Mouse (Mus musculus) CH12.LX (cell line): ENCODE measurements around the gene Terb1.

Experiments
- CHD1 ChIP-seq: IDR thresholded peaks from 2 replicates; pipeline ENCODE4 v1.6.1; 2012; ENCODE audit warnings: low read depth, low read length, improper control_type of control experiment, inconsistent platforms
- CTCF ChIP-seq, 2 experiments: IDR thresholded peaks in 1 of 2; conservative IDR thresholded peaks in 1 of 2; 2 replicates each; pipeline ENCODE4 v1.5.1; 2011 to 2012; ENCODE audit warnings: low read depth in 2 of 2, low read length in 2 of 2, improper control_type of control experiment in 1 of 2, inconsistent platforms in 1 of 2, mild to moderate bottlenecking in 1 of 2, moderate library complexity in 1 of 2
- EP300 ChIP-seq: IDR thresholded peaks from 2 replicates; pipeline ENCODE4 v1.6.1; 2011; ENCODE audit warnings: low read length, improper control_type of control experiment
- ETS1 ChIP-seq: conservative IDR thresholded peaks from 2 replicates; pipeline ENCODE4 v1.6.1; 2012; ENCODE audit warnings: low read depth, mild to moderate bottlenecking, inconsistent platforms, low read length, improper control_type of control experiment, moderate library complexity
- HCFC1 ChIP-seq: IDR thresholded peaks from 2 replicates; pipeline ENCODE4 v1.6.1; 2012; ENCODE audit warnings: low read depth, mild to moderate bottlenecking, inconsistent platforms, low read length, improper control_type of control experiment
- MAFK ChIP-seq: IDR thresholded peaks from 2 replicates; pipeline ENCODE4 v1.6.1; 2011; ENCODE audit warnings: low read length, improper control_type of control experiment; ENCODE audit not compliant: insufficient replicate concordance
- MEF2A ChIP-seq: IDR thresholded peaks from 2 replicates; pipeline ENCODE4 v1.6.1; 2014; ENCODE audit warnings: low read depth, mild to moderate bottlenecking, inconsistent platforms, low read length, improper control_type of control experiment, borderline replicate concordance
- MXI1 ChIP-seq: IDR thresholded peaks from 2 replicates; pipeline ENCODE4 v1.6.1; 2011; ENCODE audit warnings: mild to moderate bottlenecking, low read depth, low read length, improper control_type of control experiment
- MYC ChIP-seq: IDR thresholded peaks from 2 replicates; pipeline ENCODE4 v1.6.1; 2011; ENCODE audit warnings: low read depth, mild to moderate bottlenecking, improper control_type of control experiment, low read length
- NELFE ChIP-seq: IDR thresholded peaks from 2 replicates; pipeline ENCODE4 v1.6.1; 2011; ENCODE audit warnings: low read depth, low read length, improper control_type of control experiment
- PAX5 ChIP-seq: IDR thresholded peaks from 2 replicates; pipeline ENCODE4 v1.6.1; 2012; ENCODE audit warnings: low read length, inconsistent platforms, mixed read lengths
- POLR2A ChIP-seq: IDR thresholded peaks from 2 replicates; pipeline ENCODE4 v1.6.1; 2011; ENCODE audit warnings: low read depth, mild to moderate bottlenecking, improper control_type of control experiment, low read length
- ZKSCAN1 ChIP-seq: IDR thresholded peaks from 2 replicates; pipeline ENCODE4 v1.6.1; 2012; ENCODE audit warnings: low read depth, inconsistent platforms, low read length, improper control_type of control experiment, borderline replicate concordance
- ZNF384 ChIP-seq: IDR thresholded peaks from 2 replicates; pipeline ENCODE4 v1.6.1; 2012; ENCODE audit warnings: low read depth, low read length, improper control_type of control experiment, inconsistent platforms

- no peak for TF ChIP-seq CTCF (conservative IDR thresholded peaks at IDR 0.05 in 1 of 2, IDR thresholded peaks at IDR 0.05 in 1 of 2; ENCODE audit: low read depth in 2 of 2, low read length in 2 of 2)
- TF ChIP-seq MEF2A = no peak
- no peak for TF ChIP-seq PAX5
- no peak for TF ChIP-seq CHD1
- no peak for TF ChIP-seq POLR2A
- no peak for TF ChIP-seq EP300
- no peak for TF ChIP-seq MAFK
- no peak for TF ChIP-seq HCFC1
- no peak for TF ChIP-seq MXI1
- no peak for TF ChIP-seq NELFE
- no peak for TF ChIP-seq ETS1
- no peak for TF ChIP-seq ZNF384
- TF ChIP-seq MYC = no peak
- no peak for TF ChIP-seq ZKSCAN1
Measured at GRCm38 (mm10) chr8:104432656-104433055, 77.1 kb downstream of the Terb1 start.
